Mouse (Mus musculus) mesoderm, embryonic 11.5 days (tissue): ENCODE measurements at regions not wholly inside any gene's neighbourhood (a gene's known extent, or its start where the extent isn't known, plus 50 kb on each side); places are given as distances from the start of the nearest gene placed in this dataset.

ENCODE experiments used
- DNase-seq: peaks from one replicate; pipeline ENCODE4 v3.0.0-alpha.2; 2012; ENCODE audit warnings: low read depth, low spot score

DNA sequence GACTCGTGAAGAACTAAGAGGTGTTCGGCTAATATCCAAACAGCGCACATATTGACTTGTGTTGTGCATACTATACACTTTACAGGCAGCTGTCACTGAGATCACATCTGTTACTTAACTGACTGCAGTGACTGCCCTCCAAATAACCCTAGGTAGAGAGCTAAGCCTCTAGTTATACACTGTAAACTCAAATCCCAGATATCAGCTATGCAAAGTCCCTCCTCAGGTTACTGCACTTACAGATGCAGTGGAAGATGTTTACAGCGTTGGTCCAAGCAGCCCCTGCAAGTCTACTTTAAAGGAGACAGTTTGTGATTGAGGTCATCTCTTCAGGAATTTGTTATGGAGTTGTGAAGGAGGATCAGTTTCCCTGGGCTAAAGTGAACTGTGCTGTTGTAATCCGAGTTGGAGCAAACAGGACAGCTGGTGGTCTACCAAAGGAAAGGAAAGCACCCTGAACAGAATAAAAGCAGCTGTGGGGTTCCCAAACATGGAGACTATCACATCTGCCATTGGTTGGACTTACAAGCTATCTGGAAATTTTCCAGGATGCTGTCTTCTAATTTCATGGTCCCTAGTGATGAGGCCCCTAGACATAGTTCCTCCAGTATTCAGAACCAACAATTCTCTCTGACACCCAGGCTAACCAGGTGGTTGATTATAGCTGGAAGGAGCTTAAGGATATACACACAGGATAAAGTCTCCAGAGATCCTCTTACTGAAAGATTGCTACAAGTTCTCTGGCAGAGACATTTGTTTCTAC is 108.7 kb upstream of the Stk26 start:
- DNase-seq, result peak; percentile 13

DNA sequence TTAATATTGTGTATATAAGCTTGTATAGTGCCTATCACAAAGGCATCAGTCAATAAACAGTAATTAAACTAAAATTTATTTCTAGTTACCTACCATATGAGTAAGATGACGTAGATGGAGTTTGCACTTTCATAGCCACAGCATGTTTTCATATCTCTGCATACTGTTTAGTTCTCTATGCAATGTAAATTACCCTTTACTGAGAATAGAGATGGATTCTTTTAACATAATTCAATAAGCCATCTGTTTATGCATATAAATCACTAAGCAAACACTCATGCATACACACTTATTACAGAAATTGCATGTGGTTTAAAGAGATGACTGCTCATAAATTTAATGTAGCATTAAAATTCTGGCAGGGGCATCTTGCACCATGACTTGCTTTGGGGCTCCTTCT is 87.4 kb upstream of the Stk26 start:
- DNase-seq, result no peak
